Mouse (Mus musculus) cerebellum, adult 11-12 months (tissue): Measurements from ENCODE around the gene Slc35d3.

Experiments used
- DNase-seq: peaks from one replicate; pipeline ENCODE4 v3.0.0; 2022

Gene Slc35d3

GRCm38 (mm10) chr10:19850998-19851691, at the start of gene Slc35d3:
Gene Slc35d3 (minus strand): TSS chr10:19851459.
- no peak for DNase-seq

GRCm38 (mm10) chr10:19900191-19900590, 48.9 kb upstream of the Slc35d3 start:
- DNase-seq, result no peak

GRCm38 (mm10) chr10:19893976-19894375, 42.7 kb upstream of the Slc35d3 start:
- no peak for DNase-seq

GRCm38 (mm10) chr10:19893146-19893545, 41.9 kb upstream of the Slc35d3 start:
- no peak for DNase-seq

- no peak for DNase-seq
These were observed 40.4 kb upstream of the Slc35d3 start for GRCm38 (mm10) chr10:19891686-19892085.

GRCm38 (mm10) chr10:19889908-19890307, 38.6 kb upstream of the Slc35d3 start:
- no peak for DNase-seq

GRCm38 (mm10) chr10:19886249-19886648, 35.0 kb upstream of the Slc35d3 start:
- no peak for DNase-seq

- no peak for DNase-seq
These were observed 33.1 kb upstream of the Slc35d3 start for GRCm38 (mm10) chr10:19884409-19884808.

GRCm38 (mm10) chr10:19880437-19880836, 29.2 kb upstream of the Slc35d3 start:
- no peak for DNase-seq

GRCm38 (mm10) chr10:19879161-19879560, 27.9 kb upstream of the Slc35d3 start:
- DNase-seq, result no peak

GRCm38 (mm10) chr10:19877679-19878078, 26.4 kb upstream of the Slc35d3 start:
- no peak for DNase-seq

GRCm38 (mm10) chr10:19877257-19877656, 26.0 kb upstream of the Slc35d3 start:
- no peak for DNase-seq

GRCm38 (mm10) chr10:19876669-19877068, 25.4 kb upstream of the Slc35d3 start:
- no peak for DNase-seq

GRCm38 (mm10) chr10:19875346-19875745, 24.1 kb upstream of the Slc35d3 start:
- DNase-seq, result no peak

GRCm38 (mm10) chr10:19855597-19856306, 4.5 kb upstream of the Slc35d3 start:
- DNase-seq, result no peak

- DNase-seq, result no peak
These were observed 2.4 kb upstream of the Slc35d3 start for GRCm38 (mm10) chr10:19853609-19854008.

GRCm38 (mm10) chr10:19852776-19853175, 1.5 kb upstream of the Slc35d3 start:
- DNase-seq, result no peak

- peak; percentile 9 for DNase-seq
These were observed 688 bp downstream of the Slc35d3 start for GRCm38 (mm10) chr10:19850544-19850997.

GRCm38 (mm10) chr10:19849771-19850365, 1.4 kb downstream of the Slc35d3 start:
- no peak for DNase-seq

GRCm38 (mm10) chr10:19848928-19849770, 2.1 kb downstream of the Slc35d3 start:
- no peak for DNase-seq

- DNase-seq, result no peak
These were observed 11.4 kb downstream of the Slc35d3 start for GRCm38 (mm10) chr10:19839836-19840235.

- DNase-seq, result no peak
These were observed 15.2 kb downstream of the Slc35d3 start for GRCm38 (mm10) chr10:19835887-19836710.
